In the genomic region with DNA sequence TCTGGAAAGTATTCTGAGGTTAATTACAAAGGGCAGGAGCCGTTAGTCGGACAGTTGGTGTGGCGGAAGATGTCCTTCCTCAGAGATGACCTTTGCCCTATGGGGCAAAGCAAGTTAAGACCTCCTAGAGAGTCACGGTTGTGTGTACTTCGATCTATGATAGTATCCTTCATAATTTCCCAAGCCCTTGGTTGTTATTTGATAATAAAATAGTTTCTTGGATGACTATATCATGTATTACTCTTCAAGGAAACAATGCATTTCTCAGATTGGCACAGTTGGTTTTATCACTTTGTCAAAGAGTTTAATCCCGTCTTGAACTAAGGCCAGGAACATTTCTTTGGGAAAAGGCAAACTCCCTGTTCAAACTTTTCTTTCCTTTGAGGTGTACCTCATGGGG, we compare ENCODE assay signal across 8 mouse cellular contexts. TPM values are rescaled to one million over a fixed set of nuclear protein-coding genes. Genes with fewer than 3 reads are reported as not detected.
DNase-seq lines count a peak whose midpoint lies in the region; ATAC-seq lines count a peak whose summit lies in the region.

Gene Rdh11 (minus strand): TSS at position 101 of the 400 bp plus-strand sequence.

- peak within 1 kb of the TSS; percentile 62 for H3K4me2 ChIP-seq in kidney, embryonic 14.5 days (replicated peaks; ENCODE audit: low read depth, low read length)
- H3K4me2 ChIP-seq in forebrain, embryonic 14.5 days (ENCODE audit: low read length): peak within 1 kb of the TSS; percentile 86
- H3K4me2 ChIP-seq in limb, embryonic 11.5 days (ENCODE audit: low read depth, severe bottlenecking): peak within 1 kb of the TSS; percentile 82

- H3K36me3 ChIP-seq in kidney, embryonic 14.5 days (ENCODE audit: control insufficient read depth, insufficient read depth, low read length): peaks cover 13% of the 10 kb centered on the region; the same call in 1 of the 2 replicates
- H3K36me3 ChIP-seq in forebrain, embryonic 14.5 days (ENCODE audit: control insufficient read depth, insufficient read depth, low read length): peaks cover 12% of the 10 kb centered on the region
- peaks cover under 1% of the 10 kb centered on the region; the same call in 1 of the 2 replicates for H3K36me3 ChIP-seq in limb, embryonic 11.5 days (ENCODE audit: control insufficient read depth, insufficient read depth, low read length)

- peak within 1 kb of the TSS; percentile 64 for H3K9ac ChIP-seq in kidney, embryonic 14.5 days (ENCODE audit: low read depth, low read length)
- peak within 1 kb of the TSS; percentile 78 for H3K9ac ChIP-seq in forebrain, embryonic 14.5 days (ENCODE audit: low read length)
- peak within 1 kb of the TSS; percentile 59 for H3K9ac ChIP-seq in limb, embryonic 11.5 days (ENCODE audit: low read length)

- peaks cover 5% of the 10 kb centered on the region; the same call in 1 of the 2 replicates for H3K4me1 ChIP-seq in kidney, embryonic 14.5 days (ENCODE audit: control insufficient read depth, insufficient read depth, low read length)
- H3K4me1 ChIP-seq in forebrain, embryonic 14.5 days (ENCODE audit: control insufficient read depth, insufficient read depth, low read length): peaks cover 7% of the 10 kb centered on the region; the same call in 1 of the 2 replicates
- peaks cover 7% of the 10 kb centered on the region for H3K4me1 ChIP-seq in limb, embryonic 11.5 days (ENCODE audit: control insufficient read depth, insufficient read depth, low read length)

- ATAC-seq in kidney, embryonic 14.5 days (ENCODE audit: low FRiP score, low TSS enrichment): no peak
- no peak for ATAC-seq in forebrain, embryonic 14.5 days
- no peak; the same call in 1 of the 2 replicates for ATAC-seq in limb, embryonic 11.5 days (ENCODE audit: insufficient number of reproducible peaks, low FRiP score, low TSS enrichment, low read depth)
- no peak for ATAC-seq in neutrophil, adult 5-6 weeks (ENCODE audit: extremely low read depth, insufficient number of reproducible peaks, low FRiP score, poor library complexity, severe bottlenecking)

- 61% methylated on average over 6 of the region's 6 CpGs for whole genome bisulfite sequencing in kidney, embryonic 14.5 days
- WGBS in forebrain, embryonic 14.5 days: 70% methylated on average over 6 of the region's 6 CpGs
- WGBS in limb, embryonic 11.5 days: 63% methylated on average over 6 of the region's 6 CpGs

- no peak for DNase-seq in kidney, adult 8-10 months
- no peak for DNase-seq in adrenal gland, adult 2 months
- no peak for DNase-seq in forebrain, embryonic 14.5 days (ENCODE audit: low spot score)
- DNase-seq in limb, embryonic 11.5 days (ENCODE audit: low spot score): no peak
- no peak for DNase-seq in embryo, embryonic 10.5 days (ENCODE audit: low spot score)
- DNase-seq in right cerebral cortex, postnatal 4 days: no peak

- H3K4me3 ChIP-seq in kidney, embryonic 14.5 days (ENCODE audit: low read length): peak within 1 kb of the TSS; percentile 65
- H3K4me3 ChIP-seq in forebrain, embryonic 14.5 days (ENCODE audit: low read depth, low read length): peak within 1 kb of the TSS; percentile 70
- H3K4me3 ChIP-seq in limb, embryonic 11.5 days (ENCODE audit: low read depth, low read length): peak within 1 kb of the TSS; percentile 70

- H3K27ac ChIP-seq in kidney, embryonic 14.5 days (ENCODE audit: low read depth, low read length): 0 out of 2 replicates have a peak within 1 kb of the TSS, but pooled peaks have one; percentile 18
- peak within 1 kb of the TSS; percentile 66 for H3K27ac ChIP-seq in forebrain, embryonic 14.5 days (ENCODE audit: low read depth, low read length)
- no peak within 1 kb of the TSS for H3K27ac ChIP-seq in limb, embryonic 11.5 days (replicated peaks; ENCODE audit: low read depth, low read length)

- H3K9me3 ChIP-seq in kidney, embryonic 14.5 days (ENCODE audit: control insufficient read depth, low read length): no peaks in the 10 kb centered on the region
- no peaks in the 10 kb centered on the region for H3K9me3 ChIP-seq in forebrain, embryonic 14.5 days (replicated peaks; ENCODE audit: control insufficient read depth, low read length)
- H3K9me3 ChIP-seq in limb, embryonic 11.5 days (ENCODE audit: control insufficient read depth, low read length): no peaks in the 10 kb centered on the region

- H3K27me3 ChIP-seq in kidney, embryonic 14.5 days (ENCODE audit: control insufficient read depth, insufficient read depth, low read length): no peaks in the 10 kb centered on the region
- no peaks in the 10 kb centered on the region for H3K27me3 ChIP-seq in forebrain, embryonic 14.5 days (replicated peaks; ENCODE audit: control insufficient read depth, insufficient read depth, low read length)
- H3K27me3 ChIP-seq in limb, embryonic 11.5 days (ENCODE audit: control insufficient read depth, insufficient read depth, low read length): no peaks in the 10 kb centered on the region

RNA-seq across cellular contexts. Expression of gene Rdh11, which starts in this region (rescaled TPM):
- polyA plus RNA-seq in kidney, embryonic 14.5 days (2014; fragmentation: Nextera tagmentation; extraction: Ambion mirVana): 16.6 and 27.2 TPM in 2 replicates
- total RNA-seq in adrenal gland, adult 2 months (2021): 10 to 100 TPM; 17.0 to 28.3 TPM
- polyA plus RNA-seq in adrenal gland, adult 2 months (2012; rRNA removed): 6.5 and 7.0 TPM in 2 replicates
- 35.9 and 41.2 TPM in 2 replicates for polyA plus RNA-seq in forebrain, embryonic 14.5 days (2014; fragmentation: Nextera tagmentation; extraction: Ambion mirVana)
- 23.8 and 27.0 TPM in 2 replicates for polyA plus RNA-seq in limb, embryonic 11.5 days (2014; fragmentation: Nextera tagmentation; extraction: Ambion mirVana)
- total RNA-seq in neutrophil, adult 5-6 weeks (2017): 19.6 and 20.9 TPM in 2 replicates
